Mouse (Mus musculus) liver, adult (tissue): Measurements from ENCODE around the gene Phkb.

ENCODE experiments used
- GATA4 ChIP-seq: IDR thresholded peaks from 2 replicates; pipeline ENCODE4 v1.6.1; 2014; ENCODE audit warnings: mild to moderate bottlenecking, low read length; ENCODE audit not compliant: insufficient replicate concordance

Phkb gene

GRCm38 (mm10) chr8:86034662-86035365 is 194.1 kb downstream of the Phkb start:
- no peak for TF ChIP-seq GATA4

DNA sequence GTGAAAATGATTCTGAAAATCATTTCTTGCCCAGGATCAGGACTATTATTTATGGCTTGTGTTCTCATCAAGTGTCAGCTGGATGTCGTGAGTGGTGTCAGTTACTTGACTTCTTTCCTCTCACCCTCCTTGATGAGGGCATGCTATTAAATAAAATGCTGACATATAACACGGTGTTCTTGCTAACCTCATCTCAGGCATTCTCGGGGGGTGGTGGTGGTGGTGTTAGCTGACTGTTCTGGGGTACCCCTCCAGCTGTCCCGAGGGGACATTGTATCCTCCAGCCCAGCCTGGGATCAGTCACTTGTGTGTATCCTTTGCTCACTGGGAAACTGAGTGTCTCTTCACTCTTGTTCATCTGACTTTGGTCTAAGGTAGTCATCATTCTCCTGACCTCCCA is 194.6 kb downstream of the Phkb start:
- TF ChIP-seq GATA4: no peak

GRCm38 (mm10) chr8:86038462-86038861 is 197.7 kb downstream of the Phkb start:
- TF ChIP-seq GATA4: no peak

GRCm38 (mm10) chr8:86042049-86042448 is 201.3 kb downstream of the Phkb start:
- TF ChIP-seq GATA4: no peak

DNA sequence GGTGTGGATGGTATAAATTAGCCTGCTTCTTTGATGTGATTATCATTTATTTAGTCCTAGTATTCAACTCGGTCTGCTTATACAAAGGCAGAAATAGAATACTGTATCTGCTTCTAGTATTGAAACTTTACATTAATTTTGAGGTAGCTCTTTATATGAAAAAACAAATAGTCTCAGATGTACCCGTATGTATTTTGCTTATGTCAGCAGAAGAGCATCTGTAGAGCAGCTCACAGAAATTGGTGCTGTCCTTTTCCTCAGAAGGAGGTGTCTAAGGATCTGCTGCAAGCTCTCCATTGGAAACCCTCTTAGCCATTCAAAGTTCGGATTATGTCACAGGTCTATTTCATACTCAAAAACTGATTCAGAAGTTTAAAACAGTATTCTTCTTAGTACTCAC is 210.1 kb downstream of the Phkb start:
- TF ChIP-seq GATA4: no peak

- no peak for TF ChIP-seq GATA4
These were observed 211.2 kb downstream of the Phkb start for GRCm38 (mm10) chr8:86052003-86052402.

- TF ChIP-seq GATA4: no peak
These were observed 217.9 kb downstream of the Phkb start for GRCm38 (mm10) chr8:86058618-86059017.

DNA sequence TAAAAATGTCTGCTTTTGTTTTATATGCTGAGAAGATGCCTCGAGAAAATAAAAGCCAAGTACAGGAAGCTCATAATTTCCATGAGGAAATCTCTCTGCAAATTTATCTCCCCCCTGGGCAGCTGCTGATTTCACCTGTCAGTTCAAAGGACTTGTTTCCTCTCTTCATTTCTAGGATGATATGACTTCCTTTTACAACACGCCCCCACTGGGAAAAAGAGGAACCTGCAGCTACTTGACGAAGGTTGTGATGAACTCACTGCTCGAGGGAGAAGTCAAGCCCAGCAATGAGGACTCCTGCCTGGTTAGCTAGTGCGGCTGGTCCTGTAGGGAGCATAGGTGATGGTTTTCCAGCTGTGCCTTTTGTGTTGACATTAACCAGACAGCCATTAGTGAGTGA is 218.4 kb downstream of the Phkb start:
- TF ChIP-seq GATA4: no peak

DNA sequence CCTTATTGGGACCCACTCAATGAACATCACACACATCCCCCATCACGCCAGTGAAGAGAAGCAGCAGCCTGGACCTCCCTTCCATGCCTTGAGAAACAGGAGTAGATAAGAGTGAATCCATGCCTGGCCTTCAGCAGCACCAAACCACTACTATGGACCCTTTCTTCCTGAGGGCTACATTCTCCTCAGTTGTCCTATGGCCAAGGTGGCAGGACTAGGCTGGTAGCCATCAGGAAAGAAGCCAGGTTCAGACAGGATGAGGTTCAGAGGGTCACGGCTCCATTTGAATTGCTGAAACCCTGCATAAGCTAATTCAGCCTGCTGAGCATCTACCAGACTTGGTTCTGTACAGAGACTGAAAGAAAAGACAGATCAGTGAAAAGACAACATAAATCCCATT is 222.7 kb downstream of the Phkb start:
- TF ChIP-seq GATA4: no peak

- no peak for TF ChIP-seq GATA4
These were observed 238.7 kb downstream of the Phkb start for GRCm38 (mm10) chr8:86079433-86079832.

- no peak for TF ChIP-seq GATA4
These were observed 242.6 kb downstream of the Phkb start for GRCm38 (mm10) chr8:86083346-86083745.

DNA sequence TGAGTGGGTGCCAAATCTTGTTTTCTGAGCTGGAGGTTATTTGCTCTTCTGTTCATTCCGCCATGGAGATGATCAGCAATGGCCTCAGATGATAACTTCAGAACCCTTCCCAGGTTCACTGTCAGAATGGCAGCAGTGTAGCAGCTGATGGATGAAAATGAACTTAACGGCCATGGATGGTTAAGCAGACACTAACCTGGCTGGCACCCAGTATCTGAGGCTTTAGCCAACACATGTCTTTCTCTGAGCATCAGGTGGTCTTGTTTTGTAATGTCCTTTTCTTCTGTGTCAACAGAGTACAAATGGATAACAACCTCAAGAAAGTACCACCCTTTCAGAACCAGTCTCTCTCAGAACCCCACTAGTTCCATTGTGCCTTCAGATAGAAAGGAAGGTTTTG is 246.0 kb downstream of the Phkb start:
- no peak for TF ChIP-seq GATA4

GRCm38 (mm10) chr8:86087468-86087867 is 246.7 kb downstream of the Phkb start:
- TF ChIP-seq GATA4: no peak

DNA sequence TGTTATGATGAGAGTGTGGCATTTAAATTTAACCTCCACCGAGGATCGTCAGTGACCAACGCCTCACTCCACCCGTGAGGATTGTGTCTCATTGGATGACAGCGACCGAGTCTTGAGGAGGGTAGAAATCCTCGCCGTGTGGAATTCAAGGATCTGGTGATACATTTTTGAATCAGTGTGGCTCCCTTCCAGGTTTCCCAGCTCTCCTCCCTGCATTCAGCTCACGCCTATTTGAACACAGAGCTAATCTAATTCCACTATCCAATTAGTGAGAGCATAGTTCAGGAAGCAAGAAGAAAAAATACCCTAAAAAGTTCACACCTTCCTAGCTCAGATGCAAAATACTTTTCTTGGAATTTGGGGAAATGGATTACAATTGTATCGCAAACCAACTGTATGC is 249.9 kb downstream of the Phkb start:
- TF ChIP-seq GATA4: no peak
